Mouse (Mus musculus) frontal cortex, adult (tissue): Measurements from ENCODE around the gene Zfp148.
"Not testable (repeated sequence)": the region's sequence is repeated elsewhere in the genome, so short reads cannot be mapped to it uniquely, and the experiment has no call there.

Source experiments
- ATAC-seq: cut with Nextera tagmentation; 2 replicates; pipeline ENCODE4 v1.9.2; 2017; ENCODE audit warnings: mild to moderate bottlenecking, moderate library complexity, mixed read lengths; ENCODE audit not compliant: low TSS enrichment

Gene Zfp148

DNA sequence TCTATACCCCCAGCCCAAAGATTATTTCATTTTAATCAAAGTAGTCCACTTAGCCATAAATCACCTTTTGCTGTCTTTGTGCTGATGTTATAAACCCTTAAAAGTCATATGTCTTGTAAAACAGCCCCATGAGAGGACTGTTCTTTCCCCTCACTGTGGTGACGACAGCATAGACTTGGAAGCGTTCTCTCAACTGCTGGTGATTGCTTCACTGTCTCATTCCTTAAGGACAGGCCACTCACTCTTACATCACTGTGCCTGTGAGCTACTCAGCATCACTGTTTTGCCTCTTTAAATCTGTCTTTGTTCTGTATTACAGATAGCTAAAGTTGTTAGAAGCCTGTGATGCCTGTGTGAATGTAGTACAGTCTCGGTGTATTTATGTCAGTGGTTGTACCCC lies 80.8 kb downstream of the Zfp148 start:
- no peak for ATAC-seq

DNA sequence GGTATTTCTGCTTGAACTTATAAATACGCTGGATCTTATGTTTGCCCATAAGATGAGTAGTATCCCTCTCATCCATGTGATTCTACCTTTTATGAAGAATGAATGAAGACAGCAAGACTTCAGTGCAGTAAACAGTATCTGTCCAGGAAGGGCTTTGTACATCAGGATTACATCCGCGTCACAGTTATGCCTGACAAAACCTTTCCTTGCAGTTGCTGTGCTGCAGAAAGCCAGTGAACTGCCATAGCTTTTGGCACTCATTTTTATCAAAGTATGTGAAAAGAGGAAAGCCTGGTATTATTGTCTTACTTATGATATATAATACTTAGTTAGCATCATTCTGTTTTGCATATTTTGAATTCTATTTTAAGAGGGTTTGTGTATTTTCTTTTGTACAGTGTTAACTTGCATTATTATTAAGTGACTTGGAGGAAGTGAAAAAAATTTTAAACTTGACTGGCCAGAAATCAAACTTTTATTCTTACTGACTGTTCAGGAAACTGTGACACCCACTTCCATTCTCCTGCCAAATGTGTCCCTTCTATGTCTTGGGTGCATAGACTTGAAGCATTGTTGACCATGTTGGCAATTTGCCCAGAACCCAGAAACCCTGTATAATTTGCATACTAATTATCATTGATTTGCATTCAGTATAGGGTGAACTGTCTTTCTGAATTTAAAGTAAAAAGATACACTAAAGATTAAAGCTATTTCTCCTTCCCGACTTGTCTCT lies 84.0 kb downstream of the Zfp148 start:
- 0 out of 2 replicates have a peak, but pooled peaks have one; percentile 8 for ATAC-seq

DNA sequence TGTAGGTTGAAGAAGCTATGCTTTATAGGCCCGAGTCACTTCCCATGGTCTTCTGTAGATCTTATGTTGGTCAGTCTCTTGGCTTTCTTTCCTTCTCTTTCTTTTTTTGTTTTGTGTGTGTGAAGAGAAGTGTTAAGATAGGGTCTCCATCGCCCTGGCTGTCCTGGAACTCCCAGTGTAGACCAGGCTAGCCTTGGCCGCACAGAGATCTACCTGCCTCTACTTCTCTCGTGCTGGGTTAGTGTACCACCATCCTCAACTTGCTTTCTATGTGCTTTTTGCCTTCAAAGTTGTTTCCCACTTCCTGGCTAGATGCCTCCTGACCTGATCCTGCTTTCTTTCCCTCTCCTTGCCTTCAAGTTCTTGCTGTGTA lies 84.6 kb downstream of the Zfp148 start:
- no peak for ATAC-seq

DNA sequence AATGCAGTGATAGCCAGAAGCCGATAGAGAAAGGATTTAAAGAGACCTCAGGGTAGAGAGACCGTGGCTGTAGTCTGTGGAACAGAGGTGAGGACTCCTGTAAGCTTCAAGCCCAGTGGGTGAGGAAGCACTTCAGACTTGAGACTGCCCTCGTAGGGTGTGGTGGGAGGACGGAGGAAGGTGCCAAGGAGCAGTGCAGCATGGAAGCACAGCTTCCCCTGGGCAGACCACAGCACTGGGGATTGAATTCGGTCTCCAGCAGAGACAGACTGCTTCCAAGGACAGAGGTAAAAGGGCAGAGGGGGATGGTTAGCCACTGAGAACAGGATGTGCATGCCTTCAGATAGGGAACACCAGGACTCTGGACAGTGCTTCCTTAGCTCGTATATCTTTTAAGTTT lies 86.8 kb downstream of the Zfp148 start:
- no peak for ATAC-seq

DNA sequence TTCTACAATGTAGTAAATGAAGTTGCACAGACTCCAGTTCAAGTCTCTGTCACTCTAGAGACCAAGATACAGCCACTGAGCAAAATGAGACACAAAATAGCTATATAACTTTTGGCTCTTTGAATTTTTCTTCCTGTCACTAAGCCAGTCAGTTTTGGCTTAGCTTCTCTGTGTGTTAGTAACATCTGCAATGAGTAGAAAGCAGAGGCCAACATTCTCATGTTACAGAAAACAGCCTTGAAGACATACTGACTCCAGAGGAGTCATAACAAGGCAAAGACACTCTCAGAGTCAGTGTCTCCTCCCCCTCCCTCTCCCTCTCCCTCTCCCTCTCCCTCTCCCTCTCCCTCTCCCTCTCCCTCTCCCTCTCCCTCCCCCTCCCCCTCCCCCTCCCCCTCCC lies 89.3 kb downstream of the Zfp148 start:
- no peak for ATAC-seq

DNA sequence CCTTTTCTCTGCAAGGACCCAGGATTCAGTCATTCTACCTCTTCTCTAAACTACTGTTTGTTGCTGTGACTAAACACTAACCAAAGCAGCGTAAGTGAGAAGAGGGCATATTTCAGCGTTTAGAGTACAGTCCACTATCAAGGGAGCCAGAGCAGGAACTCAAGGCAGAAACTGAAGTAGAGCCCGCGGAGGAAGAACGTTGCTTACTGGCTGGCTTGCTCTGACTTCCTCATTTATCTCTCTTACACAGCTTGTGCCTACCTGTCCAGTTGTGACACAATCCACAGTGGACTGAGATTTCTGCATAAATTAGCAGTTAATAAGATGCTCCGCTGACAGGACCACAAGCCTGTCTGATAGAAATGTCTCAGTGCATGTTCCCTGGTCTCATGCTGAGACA lies 93.7 kb downstream of the Zfp148 start:
- no peak for ATAC-seq

DNA sequence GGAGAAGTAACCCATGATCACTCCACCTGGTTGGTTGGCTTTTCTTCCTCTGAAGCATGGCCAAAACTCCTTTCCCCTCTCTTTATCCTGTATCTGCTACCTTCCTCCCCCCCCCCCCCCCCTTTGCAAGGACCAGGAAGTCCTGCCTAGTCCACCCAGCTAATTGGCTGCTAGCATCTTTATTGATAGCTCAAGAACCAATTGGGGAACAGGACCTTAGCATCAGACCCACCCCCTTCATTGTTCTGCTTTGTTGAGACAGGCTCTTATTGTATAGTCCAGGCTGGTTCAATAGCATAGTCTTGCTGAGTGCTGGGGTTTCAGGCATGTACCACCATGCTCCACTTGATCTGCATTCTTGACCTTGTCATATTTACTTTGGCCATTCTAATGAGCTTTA lies 99.3 kb downstream of the Zfp148 start:
- ATAC-seq = no peak

DNA sequence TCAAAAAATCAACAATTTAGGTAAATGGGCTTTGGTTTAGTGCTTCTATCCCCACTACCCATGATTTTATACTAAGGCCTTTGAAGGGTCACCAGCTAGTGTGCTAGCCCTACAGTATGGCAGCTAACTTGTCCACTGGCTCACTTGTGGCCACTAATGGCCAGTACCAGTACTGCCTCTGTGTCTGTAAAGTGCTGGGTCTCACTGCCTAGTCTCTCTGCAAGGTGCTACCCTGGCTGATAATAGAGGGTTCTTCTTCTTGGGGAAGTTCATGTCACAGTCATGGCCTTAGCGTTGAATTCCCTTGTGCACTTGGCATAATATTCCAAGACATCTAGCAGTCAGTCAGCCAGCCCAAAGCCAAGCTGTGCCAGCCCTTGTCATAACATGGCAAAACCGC lies 100.5 kb downstream of the Zfp148 start:
- ATAC-seq = no peak

DNA sequence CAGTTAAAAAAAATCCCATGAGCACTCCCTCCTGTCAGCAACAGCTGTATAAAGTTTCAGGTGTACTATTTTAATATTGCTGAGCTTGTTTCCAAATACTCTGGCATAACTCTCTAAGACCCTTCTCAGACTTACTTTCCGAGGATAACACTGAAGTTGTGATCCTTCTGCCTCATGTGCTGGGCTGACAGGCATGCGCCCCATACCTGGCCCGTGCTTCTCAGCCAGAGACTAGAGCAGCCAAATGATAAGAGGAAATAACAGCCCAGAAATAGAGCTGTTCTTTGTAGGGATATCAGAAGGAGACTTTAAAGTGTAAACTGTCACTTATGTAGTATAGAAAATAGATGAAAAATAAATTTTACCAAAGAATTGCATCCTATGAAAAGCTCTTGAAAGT lies 101.7 kb downstream of the Zfp148 start:
- ATAC-seq = no peak

DNA sequence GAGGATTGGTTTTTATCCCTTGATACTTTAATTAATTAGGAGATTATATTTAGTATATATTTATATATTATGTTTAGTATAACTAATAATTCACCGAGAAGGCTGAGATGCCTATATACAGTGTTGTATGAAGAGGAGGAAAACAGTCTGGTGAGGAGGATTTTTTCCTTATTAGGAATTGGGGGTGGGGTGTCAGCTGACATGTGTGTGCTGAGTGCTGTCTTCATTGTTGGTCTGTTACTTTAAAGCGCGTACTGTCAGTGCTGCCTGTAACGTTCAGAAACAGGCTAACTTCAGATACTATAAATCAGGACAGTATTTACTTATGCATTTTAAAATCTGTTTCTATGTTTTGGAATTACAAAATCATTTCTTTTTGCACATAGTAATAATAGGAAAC lies 107.1 kb downstream of the Zfp148 start:
- ATAC-seq = no peak

DNA sequence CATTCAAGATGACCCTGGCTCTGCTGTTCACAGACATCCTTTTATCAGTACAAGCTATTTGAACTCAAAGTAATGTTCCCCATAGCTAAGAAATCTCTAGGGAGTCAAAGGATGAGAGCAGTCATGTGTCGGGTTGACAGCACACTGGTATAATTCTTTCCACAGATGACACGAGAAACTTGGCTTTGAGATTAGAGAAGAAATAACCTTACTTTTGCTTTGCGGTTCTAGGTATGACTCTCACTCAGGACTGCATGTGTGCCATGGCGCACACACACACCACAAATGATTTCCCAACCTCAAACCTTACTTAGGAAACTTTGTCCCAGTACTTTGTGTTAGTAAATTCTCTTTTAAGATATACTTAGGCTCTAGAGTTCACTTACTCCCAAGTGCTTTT lies 113.7 kb downstream of the Zfp148 start:
- ATAC-seq = no peak

DNA sequence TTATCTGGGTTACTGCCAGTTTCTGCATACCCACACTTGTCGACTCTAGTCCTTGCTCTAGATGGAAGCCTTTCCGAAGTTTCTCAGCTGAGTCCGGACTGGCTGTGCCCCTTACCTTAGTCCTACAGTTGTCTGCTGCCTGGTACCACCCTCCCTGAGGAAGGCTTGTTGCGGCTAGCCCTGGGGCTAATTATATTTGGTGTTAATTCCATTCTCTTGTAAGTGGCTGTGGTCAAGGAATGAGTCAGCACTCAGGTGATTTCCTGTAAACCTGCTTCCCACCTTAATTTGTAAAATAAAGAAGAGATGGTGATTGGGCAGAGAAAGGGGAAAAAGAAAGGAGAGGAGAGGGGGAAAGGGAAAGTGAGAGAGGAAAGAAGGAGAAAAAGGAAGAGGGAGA lies 127.4 kb downstream of the Zfp148 start:
- no peak for ATAC-seq

DNA sequence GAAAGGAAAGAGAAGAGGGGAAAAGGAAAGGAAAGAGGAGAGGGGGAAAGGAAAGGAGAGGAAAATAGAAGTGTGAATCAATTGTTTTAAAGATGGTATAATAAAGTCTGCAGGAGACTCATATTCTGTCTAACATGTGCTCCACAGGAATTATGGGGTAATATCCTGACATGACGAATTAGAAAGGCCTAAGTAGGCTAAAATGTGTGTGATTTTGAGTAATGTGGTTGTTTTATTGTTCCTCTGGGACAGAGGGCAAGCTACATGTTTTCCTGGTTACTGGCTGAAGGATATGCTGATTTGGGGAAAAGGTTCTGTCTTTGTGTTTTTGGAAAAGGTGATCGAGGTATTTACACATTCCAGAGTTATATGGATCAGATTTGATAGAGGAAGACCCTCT lies 128.6 kb downstream of the Zfp148 start:
- ATAC-seq = not testable (repeated sequence)

DNA sequence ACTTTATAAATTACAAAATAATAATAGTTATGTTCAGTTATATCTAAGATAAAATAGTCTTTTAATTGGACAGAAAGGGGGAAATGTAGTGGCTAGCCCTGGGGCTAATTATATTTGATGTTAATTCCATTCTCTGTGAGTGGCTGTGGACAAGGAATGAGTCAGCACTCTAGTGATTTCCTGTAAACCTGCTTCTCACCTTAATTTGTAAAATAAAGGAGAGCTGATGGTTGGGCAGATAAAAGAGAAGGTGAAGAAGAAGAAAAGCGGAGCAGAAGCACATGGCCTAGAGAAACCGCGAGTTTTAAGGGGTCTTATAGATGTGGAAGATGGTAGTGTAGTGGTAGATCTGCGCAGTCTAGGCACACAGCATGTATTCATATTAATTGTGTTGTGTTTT lies 130.2 kb downstream of the Zfp148 start:
- not testable (repeated sequence) for ATAC-seq

DNA sequence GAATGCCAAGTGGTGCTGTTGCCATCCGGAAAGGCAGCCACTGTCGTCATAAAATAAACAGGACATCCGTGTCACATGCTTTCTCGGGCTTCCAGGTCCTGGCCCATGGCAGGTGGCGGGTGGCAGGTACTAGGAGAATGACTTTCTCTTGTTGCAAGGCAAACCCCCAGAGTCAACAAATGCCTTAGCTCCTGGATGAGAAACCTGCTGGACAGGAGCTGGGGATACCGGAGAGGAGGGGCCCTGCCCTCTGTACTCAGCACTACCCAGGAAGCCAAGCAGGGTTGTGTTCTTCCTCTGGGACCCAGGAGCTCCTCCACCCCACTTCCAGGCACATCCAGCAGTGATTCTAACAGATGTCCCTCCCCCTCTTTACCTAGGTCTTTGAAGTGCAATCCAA lies 131.9 kb downstream of the Zfp148 start:
- ATAC-seq = no peak

DNA sequence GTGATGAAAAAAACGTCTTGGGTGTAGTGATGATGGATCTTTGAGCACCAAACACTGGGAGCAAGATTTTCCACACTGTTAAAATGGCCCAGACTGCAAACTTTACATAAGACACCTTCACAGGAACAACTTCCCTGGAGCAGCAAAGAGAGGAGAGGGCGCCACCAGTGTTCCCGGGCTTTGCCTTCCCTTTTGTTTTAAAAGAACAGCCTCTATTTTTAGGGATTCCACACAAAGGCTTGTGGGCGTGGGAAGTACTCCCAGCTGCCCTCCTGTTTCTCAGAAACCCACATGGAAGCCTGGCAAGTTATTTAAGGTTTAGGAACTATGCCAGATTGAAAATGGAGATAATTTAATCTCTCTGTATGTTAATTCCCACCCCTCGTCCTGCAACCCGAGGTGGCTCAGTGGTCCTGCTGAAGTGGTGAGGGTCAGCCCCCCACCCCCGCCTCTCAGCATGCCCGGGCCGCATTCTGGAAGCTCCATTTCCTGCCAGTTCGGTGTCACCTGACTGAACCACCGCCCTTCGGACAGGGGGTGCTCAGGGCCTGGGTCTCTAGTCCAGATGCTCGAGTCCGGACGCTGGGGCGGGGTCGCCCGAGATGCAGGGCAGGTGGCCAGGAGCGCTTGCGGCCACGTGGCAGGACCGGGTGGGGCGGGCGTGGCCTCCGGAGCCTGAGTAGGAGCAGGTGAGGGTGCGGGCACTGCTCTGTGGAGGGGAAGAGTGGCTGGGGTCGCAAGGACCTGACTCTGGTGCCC lies 136.3 kb downstream of the Zfp148 start, which contains the start of gene Slc12a8:
Slc12a8 (plus strand) TSS at position 522 of the 759 bp plus-strand sequence.
- ATAC-seq = peak; percentile 67

DNA sequence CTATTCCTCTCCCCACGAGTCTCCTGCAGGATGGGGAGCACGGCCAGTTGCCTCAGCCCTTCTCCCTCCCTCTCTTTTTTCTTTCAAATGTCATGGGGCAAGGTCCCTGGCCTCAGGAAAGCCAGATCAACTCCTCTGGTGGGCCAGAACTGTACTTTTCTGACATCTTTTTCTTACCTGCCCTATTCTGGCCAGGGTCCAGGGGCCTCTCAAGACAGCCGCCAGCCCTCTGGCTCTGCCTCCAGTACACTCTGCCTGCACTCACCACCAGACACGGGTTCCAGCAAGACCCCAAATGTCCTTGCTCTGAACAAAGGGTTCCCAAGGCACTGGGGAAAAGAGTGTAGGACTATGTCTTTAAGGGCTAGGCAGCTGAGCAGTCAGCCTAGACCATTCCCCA lies 137.0 kb downstream of the Zfp148 start:
- ATAC-seq = no peak

DNA sequence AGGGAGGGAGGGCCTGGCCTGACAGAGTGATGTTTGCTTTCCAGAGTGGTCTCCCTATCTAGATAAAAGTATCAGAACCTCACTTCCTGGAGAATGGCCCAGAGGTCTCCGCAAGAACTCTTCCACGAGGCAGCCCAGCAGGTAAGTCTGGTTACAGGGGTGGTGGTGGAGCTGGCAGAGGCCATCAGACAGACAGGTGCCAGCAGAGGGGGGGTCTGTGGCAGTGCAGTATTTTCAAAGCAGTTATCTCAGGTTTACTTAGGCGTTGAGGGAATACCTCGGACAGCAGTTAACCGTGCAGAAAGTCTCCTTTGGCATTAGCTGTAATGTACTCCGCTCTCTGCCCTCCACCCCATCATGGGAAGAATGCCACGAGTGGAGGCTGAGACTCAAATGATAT lies 137.6 kb downstream of the Zfp148 start:
- ATAC-seq = no peak

DNA sequence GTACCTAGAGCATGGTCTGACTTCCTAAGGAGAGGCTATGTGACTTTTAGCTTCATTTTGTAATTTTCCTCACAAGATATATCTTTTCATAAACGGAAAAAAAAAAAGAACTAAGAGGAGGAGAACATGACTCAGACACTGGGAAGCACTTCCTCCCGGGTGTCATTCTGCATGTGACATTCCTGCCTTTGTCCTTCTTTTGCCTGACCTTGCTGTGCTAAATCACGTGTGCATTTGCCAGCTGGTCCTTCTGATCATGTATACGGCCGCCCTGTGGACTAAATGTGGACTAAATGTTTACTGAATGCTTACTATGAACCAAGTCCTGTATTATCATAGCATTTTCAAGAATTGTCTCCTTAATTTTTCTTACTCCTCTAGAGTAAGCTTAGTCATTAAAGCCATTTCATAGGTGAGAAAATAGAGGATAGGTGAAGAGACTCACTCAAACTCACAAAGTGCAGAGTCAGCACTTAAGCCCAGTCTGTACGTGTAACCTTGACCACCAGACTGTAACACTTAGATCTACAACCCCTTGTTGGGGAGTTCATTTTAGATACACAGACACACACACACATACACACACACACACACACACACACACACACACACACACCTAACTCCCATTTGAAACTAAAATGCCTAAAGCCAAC lies 139.4 kb downstream of the Zfp148 start:
- no peak for ATAC-seq

DNA sequence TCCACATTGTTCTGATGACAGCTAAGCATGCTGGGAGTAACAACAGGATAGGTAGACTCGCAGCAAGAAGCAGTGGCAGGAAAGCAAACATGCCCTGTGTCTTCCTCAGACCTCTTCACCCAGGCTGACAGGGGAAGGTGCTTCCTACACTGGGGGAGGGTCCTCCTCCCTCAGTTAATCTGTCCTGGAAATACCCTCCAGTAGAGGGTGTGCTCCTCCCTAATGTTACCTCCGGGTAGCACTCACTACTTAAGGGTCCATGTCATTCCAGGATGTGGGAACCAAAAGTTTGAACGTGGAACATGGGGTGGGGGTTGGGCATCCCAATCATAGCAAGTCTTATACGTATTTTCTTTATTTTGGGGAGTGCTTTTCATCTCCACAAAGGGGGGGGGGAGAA lies 141.9 kb downstream of the Zfp148 start:
- no peak for ATAC-seq

DNA sequence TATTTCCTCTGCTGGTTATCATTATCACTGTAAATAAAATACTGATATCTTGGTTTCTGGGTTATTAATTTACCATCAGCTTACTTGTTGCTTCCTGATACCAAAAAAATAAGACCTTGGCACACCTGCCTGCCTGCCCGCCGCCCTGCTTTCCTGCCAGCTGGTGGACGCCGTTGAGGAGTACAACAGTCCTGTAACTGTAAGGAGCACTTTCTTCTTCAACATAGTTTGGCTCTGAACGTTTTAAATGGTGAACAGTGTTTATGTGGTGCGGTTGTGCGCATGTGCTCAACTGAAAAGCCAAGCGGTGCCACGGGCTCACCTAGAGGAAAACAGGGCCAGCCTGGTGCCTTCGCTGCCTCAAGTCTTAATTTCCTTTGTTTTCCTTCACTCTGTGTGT lies 142.9 kb downstream of the Zfp148 start:
- no peak for ATAC-seq

DNA sequence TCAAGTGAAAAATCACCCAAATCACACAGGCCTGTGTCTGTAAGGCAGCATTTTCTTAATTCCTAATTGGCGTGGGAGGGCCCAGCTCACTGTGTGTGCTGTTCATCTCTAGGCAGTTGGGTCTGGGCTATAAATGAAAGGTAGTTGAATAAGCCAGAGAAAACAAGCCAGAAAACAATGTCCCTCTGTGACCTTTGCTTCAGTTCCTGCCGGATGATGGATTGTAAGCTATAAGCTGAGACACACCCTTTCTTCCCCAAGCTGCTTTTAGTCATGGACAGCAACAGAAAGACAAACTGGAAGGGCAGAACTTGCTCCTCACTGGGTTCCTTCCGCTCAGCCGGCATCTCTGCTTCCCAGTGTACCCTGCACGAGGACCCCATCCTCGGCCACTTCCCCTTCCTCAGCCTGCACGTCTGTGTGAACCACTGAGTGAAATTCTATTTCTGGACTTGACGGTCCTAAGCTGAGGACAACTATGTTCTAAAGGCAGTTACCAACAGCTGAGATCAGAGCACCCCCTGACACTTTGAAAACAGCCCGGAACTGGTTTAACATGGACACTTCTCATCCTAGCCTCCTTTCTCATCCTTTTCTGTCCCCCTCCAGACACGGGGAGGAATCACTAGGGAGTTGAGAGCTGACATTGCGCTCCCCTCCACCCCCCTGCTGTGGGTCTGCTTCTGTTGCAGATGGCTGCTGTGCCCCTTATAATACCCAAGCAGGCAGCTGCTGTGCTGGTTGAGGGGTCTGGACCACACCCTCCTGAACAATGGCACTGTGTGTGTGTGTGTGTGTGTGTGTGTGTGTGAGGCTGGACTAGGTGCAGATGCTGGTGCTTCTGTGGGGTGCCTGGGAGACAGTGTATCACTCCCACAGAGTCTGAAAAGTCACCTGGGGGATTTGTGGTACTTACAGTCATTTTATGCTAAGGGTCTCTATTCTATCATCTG lies 149.1 kb downstream of the Zfp148 start:
- ATAC-seq = no peak
